Mouse (Mus musculus) C2C12 (cell line): ENCODE measurements around the gene Pkib.

Source experiments
- CEBPB ChIP-seq: IDR thresholded peaks from one replicate; pipeline ENCODE4 v1.6.1; 2011; ENCODE audit warnings: low read depth, mild to moderate bottlenecking, control low read depth, moderate library complexity
- CTCF ChIP-seq: IDR thresholded peaks from one replicate; pipeline ENCODE4 v1.5.1; 2011; ENCODE audit not compliant: control insufficient read depth, insufficient read depth, insufficient read length
- MAX ChIP-seq: IDR thresholded peaks from one replicate; pipeline ENCODE4 v1.6.1; 2011; ENCODE audit warnings: mild to moderate bottlenecking, control low read depth
- MYOD1 ChIP-seq: IDR thresholded peaks from one replicate; pipeline ENCODE4 v1.6.1; 2011; ENCODE audit warnings: low read depth; ENCODE audit not compliant: control insufficient read depth, insufficient read length
- USF1 ChIP-seq: IDR thresholded peaks from one replicate; pipeline ENCODE4 v1.6.1; 2011; ENCODE audit warnings: low read depth, mild to moderate bottlenecking, control low read depth, moderate library complexity

DNA sequence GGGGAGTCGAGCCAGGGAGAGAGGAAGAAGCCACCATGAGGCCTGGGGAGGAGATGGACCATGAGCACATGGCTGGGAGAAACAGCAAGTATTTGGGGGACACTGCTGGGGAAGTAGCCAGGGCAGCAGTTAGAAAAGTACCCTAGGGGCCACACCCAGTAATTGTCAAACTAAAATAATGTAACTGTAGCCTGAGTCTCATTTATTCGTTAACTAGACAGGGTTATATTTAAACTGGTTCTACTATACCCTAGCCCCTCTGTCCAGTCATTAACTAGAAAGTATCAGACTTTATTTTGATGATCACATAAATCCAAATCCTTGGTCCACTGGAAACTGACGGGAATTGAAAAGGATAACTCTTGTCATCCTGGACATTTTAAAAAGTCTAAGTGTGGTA lies 7.8 kb downstream of the Pkib start:
- TF ChIP-seq CTCF (no peak), USF1 (no peak), CEBPB (no peak), MYOD1 (no peak), MAX (no peak)
